In genomic region chr1:131982907-131983306, GRCm38 (mm10) we compare ENCODE assay signal across 8 mouse cellular contexts. TPM values are rescaled to one million over a fixed set of nuclear protein-coding genes. Genes with fewer than 3 reads are reported as not detected.
DNase-seq lines count a peak whose midpoint lies in the region; ATAC-seq and TF ChIP-seq lines count a peak whose summit lies in the region.

No protein-coding gene starts in this region.

- TF ChIP-seq CTCF in G1E (IDR thresholded peaks at IDR 0.05; ENCODE audit: low read depth, low read length) = peak; percentile 99

- H3K4me3 ChIP-seq in G1E (ENCODE audit: low read depth, low read length) = no peak overlapping the region
- H3K4me3 ChIP-seq in forebrain, embryonic 15.5 days = no peak overlapping the region
- H3K4me3 ChIP-seq in hindbrain, embryonic 13.5 days = no peak overlapping the region

- H3K9ac ChIP-seq in forebrain, embryonic 15.5 days (replicated peaks) = no peak overlapping the region
- H3K9ac ChIP-seq in hindbrain, embryonic 13.5 days = no peak overlapping the region

- peaks cover 27% of the 10 kb centered on the region for H3K27me3 ChIP-seq in G1E (ENCODE audit: insufficient read depth, low read length)
- no peaks in the 10 kb centered on the region for H3K27me3 ChIP-seq in forebrain, embryonic 15.5 days
- H3K27me3 ChIP-seq in hindbrain, embryonic 13.5 days = no peaks in the 10 kb centered on the region

- H3K9me3 ChIP-seq in G1E (replicated peaks) = no peaks in the 10 kb centered on the region
- H3K9me3 ChIP-seq in forebrain, embryonic 15.5 days = no peaks in the 10 kb centered on the region
- no peaks in the 10 kb centered on the region for H3K9me3 ChIP-seq in hindbrain, embryonic 13.5 days

- peaks cover 47% of the 10 kb centered on the region for H3K4me1 ChIP-seq in G1E (ENCODE audit: insufficient read depth, low read depth, low read length)
- H3K4me1 ChIP-seq in forebrain, embryonic 15.5 days = no peaks in the 10 kb centered on the region
- H3K4me1 ChIP-seq in hindbrain, embryonic 13.5 days (replicated peaks) = 0 out of 2 replicates have a peak, but pooled peaks cover 2% of the 10 kb centered on the region

- 15% methylated on average over 5 of the region's 5 CpGs for WGBS in forebrain, embryonic 15.5 days
- 25% methylated on average over 5 of the region's 5 CpGs for WGBS in hindbrain, embryonic 13.5 days

- no peak overlapping the region for H3K4me2 ChIP-seq in forebrain, embryonic 15.5 days (replicated peaks)
- H3K4me2 ChIP-seq in hindbrain, embryonic 13.5 days = no peak overlapping the region

- peak; percentile 69 for ATAC-seq in G1E (ENCODE audit: extremely low read depth, insufficient number of reproducible peaks, low FRiP score, poor library complexity, severe bottlenecking)
- peak; percentile 56; the same call in 1 of the 2 replicates for ATAC-seq in forebrain, embryonic 15.5 days (replicated peaks)
- peak; percentile 62; the same call in 1 of the 2 replicates for ATAC-seq in hindbrain, embryonic 13.5 days (ENCODE audit: low FRiP score)

- DNase-seq in G1E (ENCODE audit: low spot score) = peak; percentile 81
- peak; percentile 68 for DNase-seq in c-Kit-positive CD71-positive TER-119-positive erythroid progenitor cells, embryonic 14.5 days (ENCODE audit: low spot score)
- peak; percentile 80 to 87 for DNase-seq in layer of hippocampus, postnatal 10 days (ENCODE audit: low spot score in 2 of 2)
- DNase-seq in lung, postnatal 25 days (ENCODE audit: low spot score) = peak; percentile 75
- DNase-seq in retina, embryonic 14.5 days (ENCODE audit: low spot score) = peak; percentile 85
- DNase-seq in thymus, postnatal 25 days = peak; percentile 87

- no peak overlapping the region for H3K27ac ChIP-seq in forebrain, embryonic 15.5 days (replicated peaks)
- H3K27ac ChIP-seq in hindbrain, embryonic 13.5 days = no peak overlapping the region

- peaks cover 64% of the 10 kb centered on the region for H3K36me3 ChIP-seq in G1E (replicated peaks)
- H3K36me3 ChIP-seq in forebrain, embryonic 15.5 days = no peaks in the 10 kb centered on the region
- no peaks in the 10 kb centered on the region for H3K36me3 ChIP-seq in hindbrain, embryonic 13.5 days

RNA-seq across cellular contexts. Expression of gene Slc45a3, which starts 20.1 kb away (rescaled TPM):
- total RNA-seq in G1E (2014; fragmentation: Nextera tagmentation) (36.9 and 48.1 TPM in 2 replicates), G1E (2017) (51.4 and 56.6 TPM in 2 replicates)
- 12.3 and 14.4 TPM in 2 replicates for polyA plus RNA-seq in G1E (2012)
- 1.8 and 2.4 TPM in 2 replicates for polyA plus RNA-seq in forebrain, embryonic 15.5 days (2015; fragmentation: Nextera tagmentation; extraction: Ambion mirVana)
- 1.8 and 4.3 TPM in 2 replicates for polyA plus RNA-seq in hindbrain, embryonic 13.5 days (2015; fragmentation: Nextera tagmentation; extraction: Ambion mirVana)
- total RNA-seq in layer of hippocampus, postnatal 10 days (2021) = under 1 TPM; 0.13 to 0.48 TPM

RNA-seq across cellular contexts. Expression of gene Elk4, which starts 24.5 kb away (rescaled TPM):
- 166 and 187 TPM in 2 replicates for total RNA-seq in G1E (2014; fragmentation: Nextera tagmentation)
- total RNA-seq in G1E (2017) = 67.4 and 83.2 TPM in 2 replicates
- polyA plus RNA-seq in G1E (2012) = 4.1 and 5.1 TPM in 2 replicates
- polyA plus RNA-seq in forebrain, embryonic 15.5 days (2015; fragmentation: Nextera tagmentation; extraction: Ambion mirVana) = 12.0 and 14.6 TPM in 2 replicates
- polyA plus RNA-seq in hindbrain, embryonic 13.5 days (2015; fragmentation: Nextera tagmentation; extraction: Ambion mirVana) = 10.6 and 11.0 TPM in 2 replicates
- 10 to 100 TPM; 60.1 to 61.6 TPM for total RNA-seq in layer of hippocampus, postnatal 10 days (2021)
